Comparison of ENCODE assay signal across 10 mouse cellular contexts in the genomic region with DNA sequence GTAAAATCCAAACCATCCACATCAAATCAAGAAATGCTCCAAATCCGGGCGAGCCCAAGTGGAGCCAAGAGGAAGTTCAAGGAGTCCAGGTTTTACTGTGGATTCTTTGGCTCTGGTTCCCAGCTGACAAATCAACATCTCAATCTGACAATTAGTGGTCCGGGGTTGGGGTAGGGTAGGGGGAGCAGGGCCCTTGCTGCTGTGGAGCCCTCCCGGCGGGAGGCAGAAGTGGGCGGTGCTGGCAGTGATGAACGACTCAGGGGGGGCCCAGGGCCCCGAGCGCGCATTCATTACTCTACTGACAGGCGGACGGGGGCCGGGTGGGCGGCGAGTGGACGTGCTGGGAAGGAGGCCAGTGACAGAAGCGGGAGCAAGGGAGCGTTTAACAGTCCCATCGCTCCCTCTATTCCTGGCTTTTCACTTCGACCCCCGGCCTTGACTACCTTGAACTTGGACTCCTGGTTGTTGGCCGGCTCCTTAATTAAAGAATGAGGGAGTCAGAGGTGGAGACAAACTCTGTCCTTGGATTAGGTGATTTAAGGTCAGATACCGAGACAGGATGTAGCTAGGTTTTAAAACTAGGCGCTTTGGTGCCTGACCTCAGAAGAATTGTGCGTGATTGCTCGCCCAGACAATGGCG. TPM values are rescaled to one million over a fixed set of nuclear protein-coding genes. Genes with fewer than 3 reads are reported as not detected.
DNase-seq lines count a peak whose midpoint lies in the region; ATAC-seq lines count a peak whose summit lies in the region.
"Had no signal": no experiment of that assay in that cellular context is flagged by ENCODE, and none has a peak within 500 bp of the region (broad histone marks: within the 10 kb centered on the region; RNA-seq: fewer than 3 reads in every experiment).

No protein-coding gene starts in this region.

- 0 out of 2 replicates have a peak overlapping the region, but pooled peaks have one; percentile 1 for H3K4me3 ChIP-seq in embryonic facial prominence, embryonic 12.5 days
- H3K4me3 ChIP-seq in hindbrain, embryonic 13.5 days, result no peak overlapping the region

- no peaks in the 10 kb centered on the region for H3K9me3 ChIP-seq in embryonic facial prominence, embryonic 12.5 days
- H3K9me3 ChIP-seq in hindbrain, embryonic 13.5 days, result no peaks in the 10 kb centered on the region

- peak overlapping the region; percentile 21; the same call in 1 of the 2 replicates for H3K4me2 ChIP-seq in embryonic facial prominence, embryonic 12.5 days (replicated peaks)
- peak overlapping the region; percentile 32 for H3K4me2 ChIP-seq in hindbrain, embryonic 13.5 days

- H3K27ac ChIP-seq in embryonic facial prominence, embryonic 12.5 days, result no peak overlapping the region
- 0 out of 2 replicates have a peak overlapping the region, but pooled peaks have one; percentile 8 for H3K27ac ChIP-seq in hindbrain, embryonic 13.5 days

- no peak for ATAC-seq in embryonic facial prominence, embryonic 12.5 days (ENCODE audit: insufficient number of reproducible peaks, insufficient read depth, low FRiP score, low TSS enrichment)
- 0 out of 2 replicates have a peak, but pooled peaks have one; percentile 7 for ATAC-seq in hindbrain, embryonic 13.5 days (ENCODE audit: low FRiP score)
- no peak for ATAC-seq in cerebellum, adult (ENCODE audit: insufficient number of reproducible peaks, low FRiP score, low TSS enrichment)

- no peaks in the 10 kb centered on the region for H3K36me3 ChIP-seq in embryonic facial prominence, embryonic 12.5 days
- H3K36me3 ChIP-seq in hindbrain, embryonic 13.5 days, result no peaks in the 10 kb centered on the region

- peaks cover 48% of the 10 kb centered on the region for H3K4me1 ChIP-seq in embryonic facial prominence, embryonic 12.5 days
- H3K4me1 ChIP-seq in hindbrain, embryonic 13.5 days (replicated peaks), result peaks cover 84% of the 10 kb centered on the region

- H3K9ac ChIP-seq in embryonic facial prominence, embryonic 12.5 days, result no peak overlapping the region
- 0 out of 2 replicates have a peak overlapping the region, but pooled peaks have one; percentile 24 for H3K9ac ChIP-seq in hindbrain, embryonic 13.5 days

- intact Hi-C loops in left cerebral cortex, postnatal 4 days (cut with DNase I), result no loop called here

- peak; percentile 57 for DNase-seq in left cerebral cortex, postnatal 4 days
- no peak for DNase-seq in left cerebral cortex, adult 8-10 months (ENCODE audit: low spot score in 2 of 2)
- peak; percentile 78 for DNase-seq in neural tube, embryonic 10.5 days (ENCODE audit: extremely low spot score, low spot score)
- DNase-seq in B cell, adult 2 months, result no peak
- no peak for DNase-seq in natural killer cell, adult 2 months (ENCODE audit: low spot score in 2 of 2)
- DNase-seq: cerebellum, postnatal 36 days; layer of hippocampus, postnatal 36 days had no signal

- WGBS in embryonic facial prominence, embryonic 12.5 days, result 2% methylated on average over 27 of the region's 27 CpGs
- WGBS in hindbrain, embryonic 13.5 days, result under 1% methylated on average over 27 of the region's 27 CpGs

- peaks cover 96% of the 10 kb centered on the region for H3K27me3 ChIP-seq in embryonic facial prominence, embryonic 12.5 days
- peaks cover 89% of the 10 kb centered on the region for H3K27me3 ChIP-seq in hindbrain, embryonic 13.5 days

RNA-seq across cellular contexts. Expression of a gene that starts 1.8 kb away (rescaled TPM):
- total RNA-seq in left cerebral cortex, postnatal 4 days (2021), result under 1 TPM in 1 of 2 experiments, not detected in 1; 0.30 TPM
- total RNA-seq in left cerebral cortex, adult 8-10 months (2022), result under 1 TPM in 3 of 4 experiments, not detected in 1; 0.30 to 0.56 (median 0.34) TPM
- polyA plus RNA-seq in embryonic facial prominence, embryonic 12.5 days (2016; fragmentation: Nextera tagmentation; extraction: Ambion mirVana), result 0.70 and 0.75 TPM in 2 replicates
- polyA plus RNA-seq in hindbrain, embryonic 13.5 days (2015; fragmentation: Nextera tagmentation; extraction: Ambion mirVana), result 1.3 and 1.6 TPM in 2 replicates

RNA-seq across cellular contexts. Expression of a gene that starts 7.1 kb away (rescaled TPM):
- total RNA-seq in left cerebral cortex, postnatal 4 days (2021), result not detected
- not detected for total RNA-seq in left cerebral cortex, adult 8-10 months (2022)
- 0.42 and 0.46 TPM in 2 replicates for polyA plus RNA-seq in embryonic facial prominence, embryonic 12.5 days (2016; fragmentation: Nextera tagmentation; extraction: Ambion mirVana)
- polyA plus RNA-seq in hindbrain, embryonic 13.5 days (2015; fragmentation: Nextera tagmentation; extraction: Ambion mirVana), result 5.6 and 11.8 TPM in 2 replicates

RNA-seq across cellular contexts. Expression of a gene that starts 20.4 kb away (rescaled TPM):
- 1 to 10 TPM; 4.7 to 5.8 TPM for total RNA-seq in left cerebral cortex, postnatal 4 days (2021)
- total RNA-seq in left cerebral cortex, adult 8-10 months (2022), result under 1 TPM in 2 of 4 experiments, not detected in 2; 0.74 to 0.95 TPM
- polyA plus RNA-seq in embryonic facial prominence, embryonic 12.5 days (2016; fragmentation: Nextera tagmentation; extraction: Ambion mirVana), result 38.5 and 39.0 TPM in 2 replicates
- polyA plus RNA-seq in hindbrain, embryonic 13.5 days (2015; fragmentation: Nextera tagmentation; extraction: Ambion mirVana), result 8.4 and 10.0 TPM in 2 replicates

RNA-seq across cellular contexts. Expression of a gene that starts 31.0 kb away (rescaled TPM):
- total RNA-seq in left cerebral cortex, postnatal 4 days (2021), result 10 to 100 TPM; 39.7 to 46.0 TPM
- 10 to 100 TPM; 29.7 to 34.1 (median 33.2) TPM for total RNA-seq in left cerebral cortex, adult 8-10 months (2022)
- polyA plus RNA-seq in embryonic facial prominence, embryonic 12.5 days (2016; fragmentation: Nextera tagmentation; extraction: Ambion mirVana), result 69.4 and 73.4 TPM in 2 replicates
- 42.1 and 45.0 TPM in 2 replicates for polyA plus RNA-seq in hindbrain, embryonic 13.5 days (2015; fragmentation: Nextera tagmentation; extraction: Ambion mirVana)

RNA-seq across cellular contexts. Expression of a gene that starts 39.8 kb away (rescaled TPM):
- 1 to 10 TPM; 4.0 to 5.2 TPM for total RNA-seq in left cerebral cortex, postnatal 4 days (2021)
- total RNA-seq in left cerebral cortex, adult 8-10 months (2022), result 1 to 10 TPM in 3 of 4 experiments, under 1 TPM in 1; 0.73 to 1.5 (median 1.2) TPM
- polyA plus RNA-seq in embryonic facial prominence, embryonic 12.5 days (2016; fragmentation: Nextera tagmentation; extraction: Ambion mirVana), result 35.6 and 50.9 TPM in 2 replicates
- polyA plus RNA-seq in hindbrain, embryonic 13.5 days (2015; fragmentation: Nextera tagmentation; extraction: Ambion mirVana), result 62.4 and 78.7 TPM in 2 replicates

Comparison
In these comparisons a context has a peak if more than half of its experiments do, and no peak if none do; other contexts are left out.
1. DNase-seq: peak in left cerebral cortex, postnatal 4 days (single experiment) and neural tube, embryonic 10.5 days (single experiment); none in left cerebral cortex, adult 8-10 months (0 of 2), B cell, adult 2 months (0 of 2) and natural killer cell, adult 2 months (0 of 2).